ENCODE assay signal across 8 mouse cellular contexts in the genomic region with DNA sequence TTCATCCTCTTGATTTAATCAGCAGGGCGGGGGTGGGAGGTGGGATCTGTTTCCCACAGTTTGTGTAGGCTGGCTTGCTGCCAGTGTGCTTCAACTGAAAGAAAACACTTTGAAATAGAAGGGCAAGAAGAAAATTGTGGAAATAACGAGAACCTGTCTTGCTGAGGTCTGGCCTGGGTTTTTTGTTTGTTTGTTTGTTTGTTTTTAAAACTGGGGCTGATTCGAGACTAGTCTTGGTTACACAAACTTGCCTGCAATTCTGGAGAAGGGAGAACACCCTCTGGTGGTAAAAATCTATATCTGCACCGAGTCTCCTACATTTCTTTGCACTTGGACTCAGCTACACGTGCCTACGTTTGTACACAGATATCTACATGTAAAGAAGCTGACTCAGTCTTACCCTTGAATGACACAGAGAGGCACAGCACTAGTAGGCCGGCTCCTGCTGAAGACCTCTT. TPM values are rescaled to one million over a fixed set of nuclear protein-coding genes. Genes with fewer than 3 reads are reported as not detected.
DNase-seq lines count a peak whose midpoint lies in the region; ATAC-seq and TF ChIP-seq lines count a peak whose summit lies in the region.

No protein-coding gene starts in this region.

- intact Hi-C loops in gastrocnemius, adult 2 months (cut with DNase I): loop anchor here (2.0 to 10.0 kb wide), 5 partner anchors 34 to 367 kb away; partner anchors contain the start of genes Itm2b and Lpar6

- 0 out of 2 replicates have a peak, but pooled peaks have one; percentile 64 for ATAC-seq in hindbrain, embryonic 12.5 days (ENCODE audit: low FRiP score)
- peak; percentile 90 for ATAC-seq in megakaryocyte-erythroid progenitor cell, adult 5-6 weeks (replicated peaks; ENCODE audit: low FRiP score, low TSS enrichment, poor library complexity, severe bottlenecking)

- H3K27me3 ChIP-seq in hindbrain, embryonic 12.5 days: no peaks in the 10 kb centered on the region

- no peaks in the 10 kb centered on the region for H3K36me3 ChIP-seq in hindbrain, embryonic 12.5 days

- peak overlapping the region; percentile 83 for H3K27ac ChIP-seq in gastrocnemius, adult 2 months
- H3K27ac ChIP-seq in hindbrain, embryonic 12.5 days: peak overlapping the region; percentile 23; the same call in 1 of the 2 replicates

- H3K4me3 ChIP-seq in gastrocnemius, adult 2 months: peak overlapping the region; percentile 51
- H3K4me3 ChIP-seq in hindbrain, embryonic 12.5 days: no peak overlapping the region

- peaks cover 16% of the 10 kb centered on the region for H3K4me1 ChIP-seq in hindbrain, embryonic 12.5 days

- WGBS in hindbrain, embryonic 12.5 days: 33% methylated on average over 7 of the region's 7 CpGs

- peak; percentile 84 for TF ChIP-seq CTCF in gastrocnemius, adult 2 months (IDR thresholded peaks at IDR 0.05)

- no peak overlapping the region for H3K4me2 ChIP-seq in hindbrain, embryonic 12.5 days (replicated peaks)

- H3K9ac ChIP-seq in hindbrain, embryonic 12.5 days: no peak overlapping the region

- no peaks in the 10 kb centered on the region for H3K9me3 ChIP-seq in hindbrain, embryonic 12.5 days (replicated peaks)

- DNase-seq in gastrocnemius, adult 2 months: peak; percentile 22
- DNase-seq in gastrocnemius, adult 8-10 months (ENCODE audit: low spot score in 2 of 2): no peak
- peak; percentile 79 for DNase-seq in Muller cell, postnatal 12 days (ENCODE audit: inconsistent ontology term)
- DNase-seq in embryo, embryonic 9.5 days (ENCODE audit: extremely low spot score): peak; percentile 24
- DNase-seq in layer of hippocampus, postnatal 14 days (ENCODE audit: low spot score in 2 of 2): peak; percentile 39 to 66
- DNase-seq in thymus, postnatal 25 days: peak; percentile 28

RNA-seq across cellular contexts. Expression of gene Med4, which starts 35.2 kb away (rescaled TPM):
- 10 to 100 TPM; 13.4 to 16.1 TPM for total RNA-seq in gastrocnemius, adult 2 months (2021)
- 10 to 100 TPM; 10.1 to 14.5 (median 12.7) TPM for total RNA-seq in gastrocnemius, adult 8-10 months (2022)
- polyA plus RNA-seq in hindbrain, embryonic 12.5 days (2016; fragmentation: Nextera tagmentation; extraction: Ambion mirVana): 81.8 and 90.3 TPM in 2 replicates
- 10 to 100 TPM; 29.5 to 31.3 TPM for total RNA-seq in layer of hippocampus, postnatal 14 days (2021)
- 43.6 and 53.8 TPM in 2 replicates for total RNA-seq in megakaryocyte-erythroid progenitor cell, adult 5-6 weeks (2014; fragmentation: Nextera tagmentation)
- 83.0 and 85.5 TPM in 2 replicates for total RNA-seq in megakaryocyte-erythroid progenitor cell, adult 5-6 weeks (2017)

RNA-seq across cellular contexts. Expression of gene Sucla2, which starts 50.5 kb away (rescaled TPM):
- total RNA-seq in gastrocnemius, adult 2 months (2021): 100 to 1,000 TPM; 428 to 488 TPM
- 100 to 1,000 TPM; 374 to 423 (median 388) TPM for total RNA-seq in gastrocnemius, adult 8-10 months (2022)
- 103 and 104 TPM in 2 replicates for polyA plus RNA-seq in hindbrain, embryonic 12.5 days (2016; fragmentation: Nextera tagmentation; extraction: Ambion mirVana)
- 100 to 1,000 TPM; 153 to 156 TPM for total RNA-seq in layer of hippocampus, postnatal 14 days (2021)
- 54.4 and 65.8 TPM in 2 replicates for total RNA-seq in megakaryocyte-erythroid progenitor cell, adult 5-6 weeks (2014; fragmentation: Nextera tagmentation)
- total RNA-seq in megakaryocyte-erythroid progenitor cell, adult 5-6 weeks (2017): 155 and 159 TPM in 2 replicates

Comparison
In these comparisons a context has a peak if more than half of its experiments do, and no peak if none do; other contexts are left out.
1. DNase-seq: peak in gastrocnemius, adult 2 months (single experiment), Muller cell, postnatal 12 days (single experiment), embryo, embryonic 9.5 days (single experiment), layer of hippocampus, postnatal 14 days (2 of 2) and thymus, postnatal 25 days (single experiment); none in gastrocnemius, adult 8-10 months (0 of 2).